Mouse (Mus musculus) midbrain, embryonic 12.5 days (tissue): ENCODE measurements around the gene Mkln1. TPM values are rescaled to one million over a fixed set of nuclear protein-coding genes. Genes with fewer than 3 reads are reported as not detected.
A peak's percentile ranks its signal among the peaks of the same experiment; 100 is the strongest.

Source experiments
- ATAC-seq: fragments of 200-750 bp; cut with Nextera tagmentation; 2 replicates; pipeline ENCODE4 v1.8.0; 2017; ENCODE audit warnings: low read depth, moderate TSS enrichment, moderate library complexity; ENCODE audit not compliant: low FRiP score
- H3K27ac ChIP-seq: fragments of 300-500 bp; sonication (generic); replicated peaks from 2 replicates; pipeline ENCODE4 v1.5.1; 2016; ENCODE audit warnings: mild to moderate bottlenecking
- H3K27me3 ChIP-seq: fragments of 300-500 bp; sonication (generic); 2 replicates; pipeline ENCODE4 v1.6.1; 2016; ENCODE audit warnings: mild to moderate bottlenecking
- H3K36me3 ChIP-seq: fragments of 300-500 bp; sonication (generic); 2 replicates; pipeline ENCODE4 v1.6.1; 2016
- H3K4me1 ChIP-seq: fragments of 300-500 bp; sonication (generic); 2 replicates; pipeline ENCODE4 v1.6.1; 2016
- H3K4me2 ChIP-seq: fragments of 300-500 bp; sonication (generic); replicated peaks from 2 replicates; pipeline ENCODE4 v1.6.1; 2016; ENCODE audit warnings: mild to moderate bottlenecking, moderate library complexity
- H3K4me3 ChIP-seq: fragments of 300-500 bp; sonication (generic); 2 replicates; pipeline ENCODE4 v1.5.1; 2016; ENCODE audit warnings: mild to moderate bottlenecking
- H3K9ac ChIP-seq: fragments of 300-500 bp; sonication (generic); replicated peaks from 2 replicates; pipeline ENCODE4 v1.6.1; 2016; ENCODE audit warnings: mild to moderate bottlenecking, moderate library complexity
- H3K9me3 ChIP-seq: fragments of 300-500 bp; sonication (generic); 2 replicates; pipeline ENCODE4 v1.6.1; 2016; ENCODE audit warnings: mild to moderate bottlenecking
- WGBS: fragments of 180-500 bp; shearing (Covaris S2); methylation state at CpG from one replicate; pipeline ENCODE4 v1.1.7; 2016; 5-methylcytosine and 5-hydroxymethylcytosine counted together
- polyA plus RNA-seq: library from polyadenylated mRNA; unstranded; fragments of >200 nt; fragmentation: Nextera tagmentation; extraction: Ambion mirVana; gene quantifications from 2 replicates; pipeline ENCODE4 v1.2.1, GENCODE M21; 2016

Mkln1 gene
- polyA plus RNA-seq = 189 and 208 TPM in 2 replicates

- Histone ChIP-seq H3K4me3 (peak within 1 kb of the TSS; percentile 99), H3K27me3 (no peaks in the 10 kb centered on the region), H3K9ac (peak within 1 kb of the TSS; percentile 99), H3K36me3 (no peaks in the 10 kb centered on the region), H3K27ac (peak within 1 kb of the TSS; percentile 92), H3K9me3 (no peaks in the 10 kb centered on the region), H3K4me1 (peaks cover 26% of the 10 kb centered on the region), H3K4me2 (peak within 1 kb of the TSS; percentile 93)
- under 1% methylated on average over 65 of the region's 65 CpGs for WGBS
- ATAC-seq = peak; percentile 99
Measured at GRCm38 (mm10) chr6:31398431-31399205, at the start of gene Mkln1. TSS of gene Mkln1 (plus strand) at chr6:31398735.

GRCm38 (mm10) chr6:31356444-31357191 lies 41.9 kb upstream of the Mkln1 start:
- H3K27me3 ChIP-seq = no peaks in the 10 kb centered on the region
- no peak overlapping the region for H3K4me3 ChIP-seq
- 0 out of 2 replicates have a peak, but pooled peaks cover 5% of the 10 kb centered on the region for H3K4me1 ChIP-seq
- ATAC-seq = no peak
- WGBS = 81% methylated on average over 26 of the region's 26 CpGs
- H3K9me3 ChIP-seq = no peaks in the 10 kb centered on the region
- no peak overlapping the region for H3K9ac ChIP-seq
- H3K4me2 ChIP-seq = no peak overlapping the region
- H3K27ac ChIP-seq = peak overlapping the region; percentile 66
- no peaks in the 10 kb centered on the region for H3K36me3 ChIP-seq

- Histone ChIP-seq H3K27me3 (no peaks in the 10 kb centered on the region), H3K4me3 (no peak overlapping the region), H3K27ac (peak overlapping the region; percentile 66), H3K4me2 (no peak overlapping the region), H3K9ac (no peak overlapping the region), H3K4me1 (0 out of 2 replicates have a peak, but pooled peaks cover 5% of the 10 kb centered on the region), H3K36me3 (no peaks in the 10 kb centered on the region), H3K9me3 (no peaks in the 10 kb centered on the region)
- 49% methylated on average over 4 of the region's 4 CpGs for WGBS
- peak; percentile 86 for ATAC-seq
Measured at GRCm38 (mm10) chr6:31357286-31357685, 41.2 kb upstream of the Mkln1 start.

DNA sequence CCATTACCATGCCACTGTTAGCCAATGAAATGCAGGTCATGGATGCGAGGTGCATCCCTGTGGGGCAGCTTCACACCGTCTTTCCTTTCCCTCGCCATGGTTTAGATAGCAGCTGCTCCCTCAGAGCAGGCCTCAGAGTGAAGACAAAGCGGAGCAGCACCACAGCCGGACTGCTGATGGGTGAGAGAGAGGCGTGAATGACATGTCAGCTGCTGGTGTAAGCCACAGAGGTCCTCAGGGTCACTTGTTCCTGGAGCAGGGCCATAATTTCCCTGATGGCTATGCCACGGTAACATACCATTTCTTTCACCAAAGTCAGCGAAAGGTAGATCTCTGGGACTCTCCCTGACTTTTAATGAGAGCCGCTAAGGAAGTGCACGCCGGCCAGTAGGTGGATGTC lies 35.9 kb upstream of the Mkln1 start:
- Histone ChIP-seq H3K36me3 (no peaks in the 10 kb centered on the region), H3K4me2 (no peak overlapping the region), H3K27me3 (no peaks in the 10 kb centered on the region), H3K4me3 (no peak overlapping the region), H3K4me1 (no peaks in the 10 kb centered on the region; the same call in 1 of the 2 replicates), H3K27ac (no peak overlapping the region), H3K9me3 (no peaks in the 10 kb centered on the region), H3K9ac (no peak overlapping the region)
- WGBS = 59% methylated on average over 11 of the region's 11 CpGs
- ATAC-seq = no peak; the same call in 1 of the 2 replicates

GRCm38 (mm10) chr6:31364399-31364798 lies 34.1 kb upstream of the Mkln1 start:
- Histone ChIP-seq H3K27me3 (no peaks in the 10 kb centered on the region), H3K27ac (no peak overlapping the region), H3K9me3 (no peaks in the 10 kb centered on the region), H3K9ac (no peak overlapping the region), H3K4me3 (no peak overlapping the region), H3K36me3 (no peaks in the 10 kb centered on the region), H3K4me2 (no peak overlapping the region), H3K4me1 (no peaks in the 10 kb centered on the region; the same call in 1 of the 2 replicates)
- 91% methylated on average over 3 of the region's 3 CpGs for WGBS
- ATAC-seq = no peak

GRCm38 (mm10) chr6:31367947-31368346 lies 30.6 kb upstream of the Mkln1 start:
- Histone ChIP-seq H3K4me2 (no peak overlapping the region), H3K9ac (no peak overlapping the region), H3K27me3 (no peaks in the 10 kb centered on the region), H3K36me3 (no peaks in the 10 kb centered on the region), H3K27ac (no peak overlapping the region), H3K9me3 (no peaks in the 10 kb centered on the region), H3K4me3 (no peak overlapping the region), H3K4me1 (peaks cover 3% of the 10 kb centered on the region; the same call in 1 of the 2 replicates)
- WGBS = 75% methylated on average over 10 of the region's 10 CpGs
- ATAC-seq = no peak

DNA sequence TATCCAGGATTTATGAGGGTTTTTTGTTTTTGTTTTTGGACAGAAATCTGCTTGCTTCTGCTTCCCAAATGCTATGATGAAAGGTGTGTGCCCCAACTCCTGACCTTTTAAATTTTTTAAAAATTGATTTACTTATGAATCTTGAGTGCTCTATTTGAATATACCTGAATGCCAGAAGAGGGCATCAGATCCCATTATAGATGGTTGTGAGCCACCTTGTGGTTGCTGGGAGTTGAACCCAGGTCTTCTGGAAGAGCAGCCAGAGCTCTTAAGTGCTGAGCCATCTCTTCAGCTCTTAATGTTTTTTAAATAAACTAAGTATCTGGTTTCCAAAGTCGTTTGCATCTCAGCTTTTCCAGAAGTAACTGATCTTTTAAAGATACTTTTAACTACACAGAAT lies 30.0 kb upstream of the Mkln1 start:
- Histone ChIP-seq H3K9me3 (no peaks in the 10 kb centered on the region), H3K4me3 (no peak overlapping the region), H3K27ac (no peak overlapping the region), H3K27me3 (no peaks in the 10 kb centered on the region), H3K4me1 (peaks cover 3% of the 10 kb centered on the region; the same call in 1 of the 2 replicates), H3K4me2 (no peak overlapping the region), H3K36me3 (no peaks in the 10 kb centered on the region), H3K9ac (no peak overlapping the region)
- 41% methylated on average over 1 of the region's 1 CpGs for WGBS
- no peak for ATAC-seq

- no peak for ATAC-seq
- Histone ChIP-seq H3K36me3 (no peaks in the 10 kb centered on the region), H3K9me3 (no peaks in the 10 kb centered on the region), H3K4me1 (peaks cover 3% of the 10 kb centered on the region; the same call in 1 of the 2 replicates), H3K4me3 (no peak overlapping the region), H3K4me2 (no peak overlapping the region), H3K27ac (no peak overlapping the region), H3K9ac (no peak overlapping the region), H3K27me3 (no peaks in the 10 kb centered on the region)
- 73% methylated on average over 3 of the region's 3 CpGs for WGBS
Measured at GRCm38 (mm10) chr6:31369875-31370274, 28.7 kb upstream of the Mkln1 start.

- Histone ChIP-seq H3K9me3 (no peaks in the 10 kb centered on the region), H3K9ac (no peak overlapping the region), H3K4me3 (no peak overlapping the region), H3K27ac (no peak overlapping the region), H3K27me3 (no peaks in the 10 kb centered on the region), H3K36me3 (no peaks in the 10 kb centered on the region), H3K4me1 (peaks cover 3% of the 10 kb centered on the region; the same call in 1 of the 2 replicates), H3K4me2 (no peak overlapping the region)
- ATAC-seq = no peak
- 44% methylated on average over 14 of the region's 14 CpGs for WGBS
Measured at GRCm38 (mm10) chr6:31370550-31371061, 27.9 kb upstream of the Mkln1 start.

DNA sequence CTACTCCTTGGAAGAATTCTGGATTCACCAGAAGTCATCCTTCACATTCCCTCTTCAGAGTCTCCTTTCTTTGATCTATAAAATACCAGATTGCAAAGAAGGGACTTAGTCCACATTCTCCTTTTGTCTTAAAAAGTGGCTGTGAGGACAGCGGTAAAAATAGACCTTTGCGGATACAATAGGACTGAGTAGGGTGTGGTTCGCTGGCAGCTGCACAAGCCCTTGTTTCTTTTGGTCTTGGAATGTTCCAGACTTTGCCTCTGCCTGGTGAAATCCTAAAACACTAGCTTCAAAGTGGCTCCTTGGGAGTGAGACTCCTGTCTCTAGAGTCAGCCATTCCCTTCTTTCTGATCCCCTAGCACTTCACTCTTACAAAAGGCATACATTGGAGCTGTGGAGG lies 27.4 kb upstream of the Mkln1 start:
- H3K4me2 ChIP-seq = no peak overlapping the region
- H3K27ac ChIP-seq = no peak overlapping the region
- peaks cover 3% of the 10 kb centered on the region; the same call in 1 of the 2 replicates for H3K4me1 ChIP-seq
- no peak for ATAC-seq
- no peaks in the 10 kb centered on the region for H3K9me3 ChIP-seq
- H3K9ac ChIP-seq = no peak overlapping the region
- 96% methylated on average over 3 of the region's 3 CpGs for WGBS
- H3K4me3 ChIP-seq = no peak overlapping the region
- H3K27me3 ChIP-seq = no peaks in the 10 kb centered on the region
- no peaks in the 10 kb centered on the region for H3K36me3 ChIP-seq

- H3K4me1 ChIP-seq = peaks cover 3% of the 10 kb centered on the region; the same call in 1 of the 2 replicates
- H3K4me2 ChIP-seq = no peak overlapping the region
- no peaks in the 10 kb centered on the region for H3K27me3 ChIP-seq
- H3K36me3 ChIP-seq = no peaks in the 10 kb centered on the region
- no peak for ATAC-seq
- H3K9me3 ChIP-seq = no peaks in the 10 kb centered on the region
- H3K27ac ChIP-seq = no peak overlapping the region
- no peak overlapping the region for H3K4me3 ChIP-seq
- no peak overlapping the region for H3K9ac ChIP-seq
- WGBS = 44% methylated on average over 3 of the region's 3 CpGs
Measured at GRCm38 (mm10) chr6:31372620-31373019, 25.9 kb upstream of the Mkln1 start.
